In the genomic region with DNA sequence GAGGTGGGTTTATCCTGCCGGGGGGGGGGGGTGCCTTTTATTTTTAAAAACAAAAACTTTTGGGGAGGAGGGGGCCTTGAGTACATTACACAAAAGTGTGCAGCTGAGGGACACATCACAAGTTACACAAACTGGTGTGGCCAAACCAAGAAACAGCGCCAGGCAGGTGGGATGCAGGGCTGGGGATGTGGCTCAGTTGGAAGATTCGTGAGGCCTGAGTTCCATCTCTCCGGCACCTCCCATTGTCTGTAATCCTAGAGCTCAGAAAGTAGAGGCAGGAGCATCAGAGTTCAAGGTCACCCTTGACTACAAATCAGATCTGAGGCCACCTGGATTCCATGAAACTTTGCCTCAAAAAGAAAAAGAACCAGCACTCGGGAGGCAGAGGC, we compare ENCODE assay signal across 16 mouse cellular contexts.
DNase-seq lines count a peak whose midpoint lies in the region; ATAC-seq lines count a peak whose summit lies in the region.
"Had no signal": no experiment of that assay in that cellular context is flagged by ENCODE, and none has a peak within 500 bp of the region (broad histone marks: within the 10 kb centered on the region; RNA-seq: fewer than 3 reads in every experiment).

No protein-coding gene starts in this region.

- no peaks in the 10 kb centered on the region for H3K9me3 ChIP-seq in heart, embryonic 12.5 days (replicated peaks)
- H3K9me3 ChIP-seq in kidney, embryonic 15.5 days (replicated peaks): no peaks in the 10 kb centered on the region
- H3K9me3 ChIP-seq: embryonic facial prominence, embryonic 13.5 days; midbrain, embryonic 15.5 days had no signal

- H3K4me3 ChIP-seq in heart, embryonic 12.5 days: no peak overlapping the region
- no peak overlapping the region for H3K4me3 ChIP-seq in kidney, embryonic 15.5 days (replicated peaks)
- H3K4me3 ChIP-seq: embryonic facial prominence, embryonic 13.5 days; layer of hippocampus, adult 2 months; midbrain, embryonic 15.5 days had no signal

- H3K36me3 ChIP-seq in heart, embryonic 12.5 days: no peaks in the 10 kb centered on the region
- no peaks in the 10 kb centered on the region for H3K36me3 ChIP-seq in kidney, embryonic 15.5 days
- H3K36me3 ChIP-seq: embryonic facial prominence, embryonic 13.5 days; midbrain, embryonic 15.5 days had no signal

- DNase-seq in adrenal gland, adult (ENCODE audit: inconsistent age in 2 of 2, low spot score in 1 of 2): peak; percentile 6 to 51
- no peak for DNase-seq in adrenal gland, postnatal 25 days
- peak; percentile 72 for DNase-seq in heart, adult 11 months
- no peak for DNase-seq in kidney, adult 18-20 months
- DNase-seq in R1 (ENCODE audit: low read depth, low spot score): peak; percentile 85
- no peak for DNase-seq in c-Kit-positive CD71-positive TER-119-positive erythroid progenitor cells, embryonic 14.5 days (ENCODE audit: low spot score)
- DNase-seq: left cerebral cortex, postnatal 4 days; thymus, postnatal 14 days had no signal

- H3K4me2 ChIP-seq in heart, embryonic 12.5 days: no peak overlapping the region
- no peak overlapping the region for H3K4me2 ChIP-seq in kidney, embryonic 15.5 days
- H3K4me2 ChIP-seq: embryonic facial prominence, embryonic 13.5 days; midbrain, embryonic 15.5 days had no signal

- peaks cover 50% of the 10 kb centered on the region for H3K4me1 ChIP-seq in heart, embryonic 12.5 days (replicated peaks)
- peaks cover 36% of the 10 kb centered on the region for H3K4me1 ChIP-seq in kidney, embryonic 15.5 days

- H3K27me3 ChIP-seq in heart, embryonic 12.5 days (replicated peaks): no peaks in the 10 kb centered on the region
- H3K27me3 ChIP-seq in kidney, embryonic 15.5 days: no peaks in the 10 kb centered on the region
- H3K27me3 ChIP-seq: embryonic facial prominence, embryonic 13.5 days; midbrain, embryonic 15.5 days had no signal

- WGBS in heart, embryonic 12.5 days: 84% methylated on average over 5 of the region's 5 CpGs
- WGBS in kidney, embryonic 15.5 days: 63% methylated on average over 5 of the region's 5 CpGs

- ATAC-seq in heart, embryonic 12.5 days (ENCODE audit: insufficient number of reproducible peaks, low FRiP score): no peak
- ATAC-seq in kidney, embryonic 15.5 days (replicated peaks; ENCODE audit: low FRiP score): no peak
- ATAC-seq: CD4-positive, CD25-positive, alpha-beta regulatory T cell, adult 4 months; lung, postnatal 0 days; midbrain, embryonic 15.5 days had no signal

- no peak overlapping the region for H3K27ac ChIP-seq in heart, embryonic 12.5 days (ENCODE audit: poor library complexity, severe bottlenecking)
- H3K27ac ChIP-seq in kidney, embryonic 15.5 days: peak overlapping the region; percentile 73
- H3K27ac ChIP-seq: layer of hippocampus, adult 2 months; liver, embryonic 14.5 days; midbrain, embryonic 15.5 days had no signal

- H3K9ac ChIP-seq in heart, embryonic 12.5 days: no peak overlapping the region
- H3K9ac ChIP-seq in kidney, embryonic 15.5 days: no peak overlapping the region
- H3K9ac ChIP-seq: liver, embryonic 14.5 days; midbrain, embryonic 15.5 days had no signal

Comparison
In these comparisons a context has a peak if more than half of its experiments do, and no peak if none do; other contexts are left out.
1. DNase-seq: peak in adrenal gland, adult (2 of 2), heart, adult 11 months (single experiment) and R1 (single experiment); none in adrenal gland, postnatal 25 days (single experiment), kidney, adult 18-20 months (single experiment) and c-Kit-positive CD71-positive TER-119-positive erythroid progenitor cells, embryonic 14.5 days (single experiment).